Comparison of ENCODE assay signal across 29 mouse cellular contexts in the genomic region with DNA sequence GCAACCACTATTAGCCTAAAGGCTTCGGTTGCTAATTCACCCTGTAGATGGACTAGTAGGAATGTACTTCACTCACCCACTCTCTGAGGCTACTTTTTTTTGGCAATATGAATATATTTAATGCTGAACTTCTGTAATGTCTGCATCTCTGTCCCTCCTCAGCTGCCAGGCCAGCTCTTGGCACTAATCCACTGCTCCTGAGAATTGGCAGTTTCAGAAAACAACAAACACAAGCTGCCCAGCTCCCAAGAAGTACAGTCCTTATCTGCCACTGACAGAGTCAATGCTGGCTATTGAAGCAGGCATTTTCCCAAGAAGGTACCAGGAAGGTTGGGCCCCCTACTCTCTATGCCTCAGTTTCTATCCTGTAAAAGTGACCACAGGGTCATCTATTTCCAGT. TPM values are rescaled to one million over a fixed set of nuclear protein-coding genes. Genes with fewer than 3 reads are reported as not detected.
DNase-seq lines count a peak whose midpoint lies in the region; ATAC-seq and TF ChIP-seq lines count a peak whose summit lies in the region.
"Had no signal": no experiment of that assay in that cellular context is flagged by ENCODE, and none has a peak within 500 bp of the region (broad histone marks: within the 10 kb centered on the region; RNA-seq: fewer than 3 reads in every experiment).

No protein-coding gene starts in this region.

- no peak for DNase-seq in gastrocnemius, adult 2 months
- DNase-seq in gastrocnemius, postnatal 14 days, result no peak
- peak; percentile 85 for DNase-seq in adipocyte (ENCODE audit: low spot score)
- peak; percentile 16 for DNase-seq in c-Kit-positive CD71-positive TER-119-positive erythroid progenitor cells, embryonic 14.5 days (ENCODE audit: low spot score)
- DNase-seq in layer of hippocampus, adult 8-10 months (ENCODE audit: low spot score in 2 of 2), result no peak
- DNase-seq in B cell, adult 2 months, result no peak
- no peak for DNase-seq in forebrain, postnatal 0 days
- DNase-seq: cerebellum, adult 11 months; heart, postnatal 10 days; kidney, adult 2 months; kidney, postnatal 36 days; lung, adult 18-20 months; right cerebral cortex, postnatal 25 days; thymus, postnatal 14 days had no signal

- no peaks in the 10 kb centered on the region for H3K36me3 ChIP-seq in liver, embryonic 15.5 days (replicated peaks)
- no peaks in the 10 kb centered on the region for H3K36me3 ChIP-seq in forebrain, postnatal 0 days (ENCODE audit: insufficient read depth)
- H3K36me3 ChIP-seq: embryonic facial prominence, embryonic 10.5 days; hindbrain, embryonic 10.5 days; limb, embryonic 12.5 days; stomach, embryonic 15.5 days had no signal

- no peak overlapping the region for H3K4me2 ChIP-seq in liver, embryonic 15.5 days
- no peak overlapping the region for H3K4me2 ChIP-seq in forebrain, postnatal 0 days (ENCODE audit: low read depth)
- H3K4me2 ChIP-seq: embryonic facial prominence, embryonic 15.5 days; heart, embryonic 13.5 days; limb, embryonic 12.5 days; midbrain, embryonic 11.5 days; stomach, embryonic 15.5 days had no signal

- ATAC-seq in liver, embryonic 15.5 days (ENCODE audit: insufficient read depth), result 0 out of 2 replicates have a peak, but pooled peaks have one; percentile 28
- no peak for ATAC-seq in forebrain, postnatal 0 days
- ATAC-seq: forebrain, embryonic 14.5 days; hindbrain, embryonic 16.5 days; lung, postnatal 0 days; midbrain, embryonic 16.5 days had no signal

- H3K9ac ChIP-seq in liver, embryonic 15.5 days, result no peak overlapping the region
- no peak overlapping the region for H3K9ac ChIP-seq in forebrain, postnatal 0 days
- H3K9ac ChIP-seq: embryonic facial prominence, embryonic 15.5 days; heart, embryonic 13.5 days; limb, embryonic 12.5 days; stomach, embryonic 15.5 days had no signal

- intact Hi-C loops in gastrocnemius, adult 2 months (cut with DNase I), result no loop called here
- intact Hi-C loops in gastrocnemius, postnatal 14 days (cut with DNase I; ENCODE audit: low total_unique reads), result no loop called here

- H3K9me3 ChIP-seq in liver, embryonic 15.5 days (replicated peaks), result no peaks in the 10 kb centered on the region
- H3K9me3 ChIP-seq in forebrain, postnatal 0 days (ENCODE audit: low read length), result no peaks in the 10 kb centered on the region
- H3K9me3 ChIP-seq: embryonic facial prominence, embryonic 10.5 days; embryonic facial prominence, embryonic 15.5 days; heart, embryonic 13.5 days; hindbrain, embryonic 10.5 days; limb, embryonic 12.5 days; stomach, embryonic 15.5 days had no signal

- WGBS in liver, embryonic 15.5 days (ENCODE audit: insufficient replicate concordance), result 85% methylated on average over 1 of the region's 1 CpGs
- WGBS in forebrain, postnatal 0 days, result 94% methylated on average over 1 of the region's 1 CpGs

- no peak for TF ChIP-seq CTCF in gastrocnemius, adult 2 months (IDR thresholded peaks at IDR 0.05)
- TF ChIP-seq CTCF in forebrain, postnatal 0 days (IDR thresholded peaks at IDR 0.05; ENCODE audit: low read depth), result no peak

- H3K27me3 ChIP-seq in liver, embryonic 15.5 days, result no peaks in the 10 kb centered on the region
- H3K27me3 ChIP-seq in forebrain, postnatal 0 days (ENCODE audit: insufficient read depth, low read length), result no peaks in the 10 kb centered on the region
- H3K27me3 ChIP-seq: CH12.LX; embryonic facial prominence, embryonic 15.5 days; heart, embryonic 13.5 days; limb, embryonic 12.5 days; stomach, embryonic 15.5 days had no signal

- H3K4me3 ChIP-seq in gastrocnemius, adult 2 months, result no peak overlapping the region
- H3K4me3 ChIP-seq in liver, embryonic 15.5 days (replicated peaks), result no peak overlapping the region
- H3K4me3 ChIP-seq in forebrain, postnatal 0 days (ENCODE audit: low read depth, low read length), result no peak overlapping the region
- H3K4me3 ChIP-seq: embryonic facial prominence, embryonic 10.5 days; embryonic facial prominence, embryonic 15.5 days; heart, embryonic 13.5 days; hindbrain, embryonic 10.5 days; layer of hippocampus, adult 2 months; limb, embryonic 12.5 days; stomach, embryonic 15.5 days had no signal

- H3K27ac ChIP-seq in gastrocnemius, adult 2 months, result peak overlapping the region; percentile 16; the same call in 1 of the 2 replicates
- no peak overlapping the region for H3K27ac ChIP-seq in liver, embryonic 15.5 days (replicated peaks)
- no peak overlapping the region for H3K27ac ChIP-seq in forebrain, postnatal 0 days (ENCODE audit: low read depth, low read length)
- H3K27ac ChIP-seq: embryonic facial prominence, embryonic 10.5 days; embryonic facial prominence, embryonic 15.5 days; heart, embryonic 13.5 days; hindbrain, embryonic 10.5 days; layer of hippocampus, adult 2 months; limb, embryonic 12.5 days; macrophage; stomach, embryonic 15.5 days had no signal

- H3K4me1 ChIP-seq in liver, embryonic 15.5 days (replicated peaks), result peaks cover 27% of the 10 kb centered on the region
- no peaks in the 10 kb centered on the region for H3K4me1 ChIP-seq in forebrain, postnatal 0 days (ENCODE audit: insufficient read depth)
- H3K4me1 ChIP-seq: embryonic facial prominence, embryonic 10.5 days; embryonic facial prominence, embryonic 15.5 days; hindbrain, embryonic 10.5 days; limb, embryonic 12.5 days; stomach, embryonic 15.5 days had no signal

RNA-seq across cellular contexts. Expression of a gene that starts 53.0 kb away (rescaled TPM):
- 100 to 1,000 TPM; 203 to 277 TPM for total RNA-seq in gastrocnemius, adult 2 months (2021)
- 100 to 1,000 TPM in 1 of 2 experiments, 10 to 100 TPM in 1; 83.9 to 109 TPM for total RNA-seq in gastrocnemius, postnatal 14 days (2021)
- 5.5 and 6.0 TPM in 2 replicates for polyA plus RNA-seq in liver, embryonic 15.5 days (2015; fragmentation: Nextera tagmentation; extraction: Ambion mirVana)
- total RNA-seq in layer of hippocampus, adult 8-10 months (2022), result 10 to 100 TPM; 11.1 to 14.8 (median 12.2) TPM
- total RNA-seq in forebrain, postnatal 0 days (2014; rRNA removed), result 13.3 and 23.0 TPM in 2 replicates
- polyA plus RNA-seq in forebrain, postnatal 0 days (2015; fragmentation: Nextera tagmentation; extraction: Ambion mirVana), result 10.3 and 11.9 TPM in 2 replicates

RNA-seq across cellular contexts. Expression of a gene that starts 53.1 kb away (rescaled TPM):
- 1 to 10 TPM; 7.4 to 9.1 TPM for total RNA-seq in gastrocnemius, adult 2 months (2021)
- 1 to 10 TPM; 7.7 to 7.8 TPM for total RNA-seq in gastrocnemius, postnatal 14 days (2021)
- polyA plus RNA-seq in liver, embryonic 15.5 days (2015; fragmentation: Nextera tagmentation; extraction: Ambion mirVana), result 3.3 and 3.8 TPM in 2 replicates
- 10 to 100 TPM; 23.0 to 33.6 (median 25.5) TPM for total RNA-seq in layer of hippocampus, adult 8-10 months (2022)
- total RNA-seq in forebrain, postnatal 0 days (2014; rRNA removed), result 29.7 and 32.9 TPM in 2 replicates
- polyA plus RNA-seq in forebrain, postnatal 0 days (2015; fragmentation: Nextera tagmentation; extraction: Ambion mirVana), result 9.0 and 9.1 TPM in 2 replicates

RNA-seq across cellular contexts. Expression of a gene that starts 57.7 kb away (rescaled TPM):
- 10 to 100 TPM in 1 of 2 experiments, 1 to 10 TPM in 1; 6.7 to 10.2 TPM for total RNA-seq in gastrocnemius, adult 2 months (2021)
- 1 to 10 TPM; 3.7 to 5.9 TPM for total RNA-seq in gastrocnemius, postnatal 14 days (2021)
- 2.7 TPM in 2 replicates for polyA plus RNA-seq in liver, embryonic 15.5 days (2015; fragmentation: Nextera tagmentation; extraction: Ambion mirVana)
- 10 to 100 TPM; 22.0 to 29.2 (median 24.6) TPM for total RNA-seq in layer of hippocampus, adult 8-10 months (2022)
- total RNA-seq in forebrain, postnatal 0 days (2014; rRNA removed), result 14.8 and 18.3 TPM in 2 replicates
- 2.6 and 4.2 TPM in 2 replicates for polyA plus RNA-seq in forebrain, postnatal 0 days (2015; fragmentation: Nextera tagmentation; extraction: Ambion mirVana)

Comparison
In these comparisons a context has a peak if more than half of its experiments do, and no peak if none do; other contexts are left out.
1. DNase-seq: peak in adipocyte (single experiment) and c-Kit-positive CD71-positive TER-119-positive erythroid progenitor cells, embryonic 14.5 days (single experiment); none in gastrocnemius, adult 2 months (single experiment), gastrocnemius, postnatal 14 days (single experiment), layer of hippocampus, adult 8-10 months (0 of 2), B cell, adult 2 months (0 of 2) and forebrain, postnatal 0 days (single experiment).